Mouse (Mus musculus) gonadal fat pad, adult 2 months (tissue): ENCODE measurements around the gene P2ry12. TPM values are rescaled to one million over a fixed set of nuclear protein-coding genes. Genes with fewer than 3 reads are reported as not detected.
A peak's percentile ranks its signal among the peaks of the same experiment; 100 is the strongest.

ENCODE experiments used
- DNase-seq: peaks from one replicate; pipeline ENCODE4 v3.0.0-alpha.2; 2012; ENCODE audit warnings: low read depth
- polyA plus RNA-seq: library from polyadenylated mRNA; depleted of rRNA; stranded (reverse); fragments of >200 nt; gene quantifications from 2 replicates; pipeline ENCODE4 v1.2.3, GENCODE M21; 2012; rRNA removed

The P2ry12 gene
- polyA plus RNA-seq: 2.8 and 5.7 TPM in 2 replicates

- no peak for DNase-seq
Measured at GRCm38 (mm10) chr3:59262704-59263103, at the start of gene P2ry12. P2ry12 (minus strand) TSS chr3:59262871.

GRCm38 (mm10) chr3:59305518-59305917, 42.8 kb upstream of the P2ry12 start:
- DNase-seq: no peak

DNA sequence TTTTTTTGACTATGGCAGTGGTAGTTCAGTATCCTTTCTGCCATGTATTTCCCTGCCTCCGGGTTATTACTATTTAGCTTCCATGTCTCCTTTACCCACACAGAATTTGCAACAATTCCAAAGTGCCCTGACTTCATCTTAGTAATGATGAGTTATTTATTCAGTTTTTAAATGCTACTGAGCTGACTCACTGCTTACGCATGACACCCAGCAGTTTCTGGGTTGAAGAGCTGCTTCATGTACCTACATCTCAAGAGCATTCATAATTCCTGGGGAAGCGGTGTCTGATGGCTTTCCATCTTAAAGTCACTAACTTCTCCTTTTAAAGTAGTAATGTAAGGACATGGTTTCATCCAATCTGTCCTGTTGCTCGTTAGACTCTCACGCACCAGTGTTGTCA, 42.3 kb upstream of the P2ry12 start:
- no peak for DNase-seq

DNA sequence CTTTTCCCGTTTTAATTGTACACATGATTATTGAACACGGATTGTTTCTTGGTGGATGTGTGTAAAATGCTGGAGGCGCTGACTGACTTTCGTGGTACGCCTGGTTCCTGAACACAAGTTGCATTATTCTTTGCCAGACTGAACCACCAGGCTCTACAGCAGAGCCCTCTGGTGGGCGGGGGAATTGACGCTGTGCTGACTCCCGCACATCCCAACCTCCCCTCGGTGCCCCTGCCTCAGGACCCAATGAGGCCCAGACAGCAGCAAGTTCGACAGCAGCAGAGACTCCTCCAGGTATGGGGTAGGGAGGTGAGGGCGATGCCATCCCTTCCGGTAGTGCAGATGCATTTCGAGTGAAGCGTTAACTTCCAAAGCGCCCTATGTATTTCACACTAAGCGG, 35.0 kb upstream of the P2ry12 start:
- DNase-seq: no peak

- DNase-seq: no peak
Measured at GRCm38 (mm10) chr3:59296563-59297130, 34.0 kb upstream of the P2ry12 start.

- no peak for DNase-seq
Measured at GRCm38 (mm10) chr3:59295699-59296562, 33.3 kb upstream of the P2ry12 start.

DNA sequence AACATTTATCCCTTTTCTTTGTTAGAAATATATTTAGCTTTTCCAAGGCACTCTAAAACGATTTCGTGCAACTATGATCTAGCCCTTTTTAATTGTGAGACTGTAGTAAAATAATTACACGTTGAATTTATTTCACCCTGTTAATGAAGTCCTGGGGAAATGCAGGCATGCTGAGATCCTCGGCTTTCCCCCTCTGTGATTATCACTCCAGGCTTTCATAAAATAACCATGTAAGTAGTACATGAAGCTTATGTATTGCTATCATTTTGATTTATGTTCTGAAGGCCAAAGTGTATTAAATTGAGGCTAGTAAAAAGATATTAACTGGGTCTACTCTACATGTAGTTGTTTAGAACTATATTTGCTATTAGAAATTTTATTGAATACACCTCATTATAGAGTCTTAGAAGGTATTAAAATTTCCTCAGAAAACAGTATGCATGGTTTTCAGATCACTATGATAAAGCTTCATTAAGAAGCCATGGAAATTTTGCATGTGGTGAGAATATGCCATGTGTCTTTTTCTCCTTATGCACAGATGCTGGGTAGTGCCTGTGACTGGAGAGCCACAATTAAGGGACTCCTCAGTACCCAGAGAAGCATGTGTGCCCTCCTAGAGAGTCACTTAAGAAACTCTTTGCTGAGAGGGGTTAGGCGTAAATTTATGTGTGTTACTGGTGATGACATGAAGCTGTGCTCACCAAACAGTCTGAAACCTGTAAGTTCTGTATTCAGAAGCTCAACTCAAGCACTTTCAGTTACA, 30.9 kb upstream of the P2ry12 start:
- no peak for DNase-seq

DNA sequence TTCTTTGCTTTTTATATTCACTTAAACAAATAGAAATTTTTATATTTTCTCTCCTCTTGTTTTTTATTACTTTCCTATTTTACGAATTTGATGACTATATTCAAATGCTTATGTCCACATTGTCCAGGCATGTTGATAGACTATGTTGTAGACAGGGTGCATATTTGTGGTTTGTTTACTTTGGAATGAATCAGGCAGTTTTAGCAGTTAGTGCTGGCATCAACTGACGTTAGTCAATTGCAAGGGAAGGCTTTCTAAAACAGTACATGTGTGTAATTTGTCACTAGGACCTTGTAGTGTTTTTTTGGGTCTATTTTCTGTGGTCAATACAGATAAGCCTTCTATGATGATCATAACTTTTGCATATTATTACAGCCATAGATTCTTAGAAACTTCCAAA, 27.9 kb upstream of the P2ry12 start:
- DNase-seq: peak; percentile 44

GRCm38 (mm10) chr3:59278620-59279019, 15.9 kb upstream of the P2ry12 start:
- DNase-seq: no peak

- DNase-seq: no peak
Measured at GRCm38 (mm10) chr3:59278254-59278533, 15.5 kb upstream of the P2ry12 start.

DNA sequence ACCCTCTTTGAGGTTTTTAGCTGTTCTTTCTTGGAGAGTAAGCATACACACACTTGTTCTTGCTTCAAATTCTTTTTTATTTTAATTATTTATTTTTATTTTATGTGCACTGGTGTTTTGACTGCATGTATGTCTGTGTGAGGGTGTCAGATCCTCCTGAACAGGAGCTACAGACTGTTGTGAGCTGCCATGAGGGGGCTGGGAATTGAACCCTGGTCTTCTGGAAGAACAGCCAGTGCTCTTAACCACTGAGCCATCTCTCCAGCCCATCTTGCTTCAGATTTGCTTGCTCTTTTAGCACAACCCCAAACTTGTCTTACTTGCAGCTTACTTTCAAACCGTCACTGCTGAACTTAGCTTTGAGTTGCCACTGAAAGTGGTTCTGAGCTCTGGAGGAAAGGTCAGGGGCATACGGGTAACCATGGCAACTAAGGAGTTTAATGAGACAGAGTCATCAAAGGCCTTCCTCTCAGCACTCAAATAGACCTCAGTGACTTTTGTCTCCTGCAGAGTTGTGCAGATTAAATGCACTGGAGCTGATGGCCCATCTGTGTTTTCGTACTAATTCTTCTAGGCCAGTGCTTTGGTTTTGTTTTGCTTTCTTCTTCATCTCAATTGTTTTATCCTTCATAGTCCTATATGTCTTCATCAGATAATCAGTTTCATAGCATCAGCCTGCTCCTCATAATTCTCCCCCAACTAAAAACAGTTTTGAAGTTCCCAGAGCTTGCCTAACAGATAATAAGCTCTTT, 15.0 kb upstream of the P2ry12 start:
- DNase-seq: no peak

DNA sequence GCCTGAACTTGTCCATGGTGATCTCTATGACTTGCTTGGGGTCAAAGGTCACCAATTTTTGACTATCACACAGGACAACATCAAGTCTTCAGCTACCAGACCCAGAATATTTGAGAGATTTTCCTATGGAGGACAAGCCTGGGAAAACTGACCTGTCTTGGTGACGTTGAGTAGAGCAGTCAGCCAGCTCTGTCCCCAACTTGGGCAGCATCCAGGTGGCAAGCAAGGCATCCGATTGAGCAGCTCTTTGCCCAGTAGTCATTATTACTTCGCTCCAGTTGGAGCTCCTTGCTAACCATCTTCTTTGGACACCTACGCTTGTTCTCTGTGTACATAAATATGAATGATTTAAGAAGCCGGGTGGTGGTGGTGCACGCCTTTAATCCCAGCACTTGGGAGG, 8.1 kb upstream of the P2ry12 start:
- no peak for DNase-seq

- DNase-seq: no peak
Measured at GRCm38 (mm10) chr3:59263988-59264387, 1.3 kb upstream of the P2ry12 start.

DNA sequence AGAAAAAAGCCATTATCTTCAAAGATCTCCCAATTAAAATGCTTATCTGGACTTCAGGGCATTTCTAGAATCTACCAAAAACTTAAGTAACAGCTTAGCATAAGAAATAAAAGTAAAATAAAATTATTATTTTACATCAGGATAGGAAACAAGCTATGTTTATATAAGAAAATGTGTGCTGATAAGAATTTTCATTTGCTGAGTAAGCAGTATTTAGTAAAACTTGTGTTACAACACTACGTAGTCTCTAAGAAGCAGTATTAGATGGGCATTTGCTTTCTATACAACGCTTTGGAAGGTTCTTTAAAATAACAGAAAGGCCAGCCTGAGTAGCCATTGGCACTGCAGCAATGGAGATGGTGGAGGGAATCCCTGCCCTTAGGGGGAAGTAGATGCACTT, 746 bp upstream of the P2ry12 start:
- no peak for DNase-seq

- DNase-seq: no peak
Measured at GRCm38 (mm10) chr3:59261709-59262472, 780 bp downstream of the P2ry12 start.

GRCm38 (mm10) chr3:59260745-59261144, 1.9 kb downstream of the P2ry12 start:
- DNase-seq: no peak

DNA sequence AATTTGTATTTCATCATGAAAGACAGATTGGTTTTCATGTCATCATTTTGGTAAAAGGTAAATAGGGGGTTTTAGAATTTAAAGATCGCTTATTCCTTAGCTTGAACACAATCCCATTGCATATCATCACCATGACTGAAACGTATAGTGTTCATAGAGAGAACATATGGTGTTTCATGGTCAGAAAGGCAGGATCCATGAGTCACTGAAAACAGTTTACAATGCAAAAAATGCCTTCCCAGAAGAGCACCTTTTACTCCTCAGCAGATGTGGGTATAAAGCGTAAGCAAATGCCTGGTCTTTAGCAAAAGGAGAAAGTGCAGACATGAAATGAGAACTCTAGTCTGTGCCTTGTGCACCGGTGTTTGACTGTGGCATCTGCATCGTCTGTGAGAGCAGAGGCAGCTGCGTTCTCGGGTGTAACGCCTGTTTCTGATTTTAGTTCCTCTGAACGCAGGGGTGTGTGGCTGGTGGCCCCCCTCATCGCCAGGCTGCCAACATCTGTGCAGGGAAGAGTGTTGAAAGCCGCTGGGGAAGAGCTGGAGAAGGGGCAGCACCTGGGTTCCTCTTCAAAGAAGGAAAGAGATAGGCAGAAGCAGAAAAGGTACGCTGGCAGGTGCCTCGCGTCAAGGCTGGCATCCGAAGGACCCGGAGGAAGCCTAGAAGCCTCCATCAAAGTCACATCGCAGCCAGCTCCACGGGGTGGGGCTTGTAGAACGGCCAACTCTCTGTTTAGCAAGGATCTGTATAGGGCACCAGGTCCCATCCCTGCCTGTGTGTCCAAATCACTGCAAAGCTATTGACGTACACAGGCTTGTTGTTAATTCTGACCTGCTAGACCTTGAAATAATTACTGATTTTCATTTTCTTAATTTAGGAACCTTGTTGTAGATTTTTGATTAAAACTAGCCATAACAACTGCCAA, 4.7 kb downstream of the P2ry12 start:
- DNase-seq: no peak

- no peak for DNase-seq
Measured at GRCm38 (mm10) chr3:59250454-59250853, 12.2 kb downstream of the P2ry12 start.

- DNase-seq: peak; percentile 41
Measured at GRCm38 (mm10) chr3:59248031-59248430, 14.6 kb downstream of the P2ry12 start.

DNA sequence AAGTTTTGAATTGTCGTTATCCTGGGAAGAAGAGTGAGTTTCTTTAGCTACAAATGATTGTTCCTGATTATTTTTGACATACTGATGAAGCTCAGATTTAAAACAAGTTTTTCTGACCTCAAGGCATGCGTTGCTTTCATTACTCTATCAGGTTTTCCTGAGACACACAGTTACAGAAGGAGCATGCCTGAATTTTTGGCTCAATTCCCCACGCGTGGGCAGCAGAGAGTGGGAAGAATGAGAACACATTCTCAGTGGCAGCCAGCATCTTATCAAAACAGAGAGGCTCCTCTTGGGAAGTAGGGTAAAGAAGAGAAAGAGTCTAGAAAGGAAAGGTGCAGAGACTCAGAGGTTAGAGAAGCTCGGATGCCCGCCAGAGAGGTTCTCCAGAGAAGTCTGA, 19.3 kb downstream of the P2ry12 start:
- peak; percentile 75 for DNase-seq
